Mouse (Mus musculus): Measurements from ENCODE around the gene Brd7. TPM values are rescaled to one million over a fixed set of nuclear protein-coding genes. Genes with fewer than 3 reads are reported as not detected.

Gene Brd7
- polyA plus RNA-seq, 1 experiment = 25.6 TPM

GRCm38 (mm10) chr8:88330816-88331215 lies 31.2 kb downstream of the Brd7 start:
- Histone ChIP-seq H3K4me1 (ENCODE audit: control insufficient read depth, insufficient read depth, low read length) (no peaks in the 10 kb centered on the region), H3K36me3 (ENCODE audit: control insufficient read depth, insufficient read depth, low read length) (peaks cover 8% of the 10 kb centered on the region), H3K27me3 (replicated peaks; ENCODE audit: control insufficient read depth, insufficient read depth, low read length) (no peaks in the 10 kb centered on the region), H3K27ac (ENCODE audit: insufficient read depth, low read depth, low read length) (no peak overlapping the region), H3K4me3 (ENCODE audit: insufficient read depth, low read depth, low read length) (no peak overlapping the region)
- no peak for DNase-seq
- TF ChIP-seq CTCF (conservative IDR thresholded peaks at IDR 0.05; ENCODE audit: insufficient read depth, insufficient read length, low read depth, low read length) (no peak), POLR2A (IDR thresholded peaks at IDR 0.05; ENCODE audit: low read depth, low read length) (no peak)
- WGBS = 100% methylated on average over 3 of the region's 3 CpGs

GRCm38 (mm10) chr8:88328689-88329088 lies 33.3 kb downstream of the Brd7 start:
- no peak overlapping the region for H3K27ac ChIP-seq (ENCODE audit: insufficient read depth, low read depth, low read length)
- no peak overlapping the region for H3K4me3 ChIP-seq (ENCODE audit: insufficient read depth, low read depth, low read length)
- no peak for DNase-seq
- 77% methylated on average over 6 of the region's 6 CpGs for WGBS
- no peaks in the 10 kb centered on the region for H3K4me1 ChIP-seq (ENCODE audit: control insufficient read depth, insufficient read depth, low read length)
- no peaks in the 10 kb centered on the region for H3K27me3 ChIP-seq (replicated peaks; ENCODE audit: control insufficient read depth, insufficient read depth, low read length)
- no peak for TF ChIP-seq CTCF (conservative IDR thresholded peaks at IDR 0.05; ENCODE audit: insufficient read depth, insufficient read length, low read depth, low read length)
- TF ChIP-seq POLR2A (IDR thresholded peaks at IDR 0.05; ENCODE audit: low read depth, low read length) = no peak
- H3K36me3 ChIP-seq (ENCODE audit: control insufficient read depth, insufficient read depth, low read length) = peaks cover 7% of the 10 kb centered on the region

- TF ChIP-seq CTCF (conservative IDR thresholded peaks at IDR 0.05; ENCODE audit: insufficient read depth, insufficient read length, low read depth, low read length) = no peak
- no peak for TF ChIP-seq POLR2A (IDR thresholded peaks at IDR 0.05; ENCODE audit: low read depth, low read length)
- DNase-seq = no peak
- Histone ChIP-seq H3K36me3 (ENCODE audit: control insufficient read depth, insufficient read depth, low read length) (peaks cover 4% of the 10 kb centered on the region; the same call in 1 of the 2 replicates), H3K27me3 (replicated peaks; ENCODE audit: control insufficient read depth, insufficient read depth, low read length) (no peaks in the 10 kb centered on the region), H3K27ac (ENCODE audit: insufficient read depth, low read depth, low read length) (no peak overlapping the region), H3K4me3 (ENCODE audit: insufficient read depth, low read depth, low read length) (no peak overlapping the region), H3K4me1 (ENCODE audit: control insufficient read depth, insufficient read depth, low read length) (no peaks in the 10 kb centered on the region)
- 95% methylated on average over 12 of the region's 12 CpGs for WGBS
Measured at GRCm38 (mm10) chr8:88326328-88326727, 35.7 kb downstream of the Brd7 start.

- H3K36me3 ChIP-seq (ENCODE audit: control insufficient read depth, insufficient read depth, low read length) = peaks cover 2% of the 10 kb centered on the region; the same call in 1 of the 2 replicates
Measured at GRCm38 (mm10) chr8:88325795-88326194, 36.2 kb downstream of the Brd7 start.

GRCm38 (mm10) chr8:88325251-88325650 lies 36.7 kb downstream of the Brd7 start:
- Histone ChIP-seq H3K36me3 (ENCODE audit: control insufficient read depth, insufficient read depth, low read length) (0 out of 2 replicates have a peak, but pooled peaks cover 2% of the 10 kb centered on the region), H3K27me3 (replicated peaks; ENCODE audit: control insufficient read depth, insufficient read depth, low read length) (no peaks in the 10 kb centered on the region), H3K4me3 (ENCODE audit: insufficient read depth, low read depth, low read length) (no peak overlapping the region), H3K27ac (ENCODE audit: insufficient read depth, low read depth, low read length) (no peak overlapping the region), H3K4me1 (ENCODE audit: control insufficient read depth, insufficient read depth, low read length) (no peaks in the 10 kb centered on the region)
- WGBS = 52% methylated on average over 5 of the region's 5 CpGs
- no peak for TF ChIP-seq CTCF (conservative IDR thresholded peaks at IDR 0.05; ENCODE audit: insufficient read depth, insufficient read length, low read depth, low read length)
- no peak for TF ChIP-seq POLR2A (IDR thresholded peaks at IDR 0.05; ENCODE audit: low read depth, low read length)
- DNase-seq = no peak

More at GRCm38 (mm10) chr8:88325795-88326194, 36.2 kb downstream of the Brd7 start:
- Histone ChIP-seq H3K4me3 (ENCODE audit: insufficient read depth, low read depth, low read length) (no peak overlapping the region), H3K27ac (ENCODE audit: insufficient read depth, low read depth, low read length) (no peak overlapping the region), H3K4me1 (ENCODE audit: control insufficient read depth, insufficient read depth, low read length) (no peaks in the 10 kb centered on the region), H3K27me3 (replicated peaks; ENCODE audit: control insufficient read depth, insufficient read depth, low read length) (no peaks in the 10 kb centered on the region)
- no peak for TF ChIP-seq POLR2A (IDR thresholded peaks at IDR 0.05; ENCODE audit: low read depth, low read length)
- no peak for TF ChIP-seq CTCF (conservative IDR thresholded peaks at IDR 0.05; ENCODE audit: insufficient read depth, insufficient read length, low read depth, low read length)
- WGBS = 92% methylated on average over 5 of the region's 5 CpGs
- DNase-seq = no peak

GRCm38 (mm10) chr8:88324760-88325159 lies 37.2 kb downstream of the Brd7 start:
- DNase-seq = no peak
- Histone ChIP-seq H3K4me1 (ENCODE audit: control insufficient read depth, insufficient read depth, low read length) (no peaks in the 10 kb centered on the region), H3K36me3 (ENCODE audit: control insufficient read depth, insufficient read depth, low read length) (0 out of 2 replicates have a peak, but pooled peaks cover 2% of the 10 kb centered on the region), H3K4me3 (ENCODE audit: insufficient read depth, low read depth, low read length) (no peak overlapping the region), H3K27ac (ENCODE audit: insufficient read depth, low read depth, low read length) (no peak overlapping the region), H3K27me3 (replicated peaks; ENCODE audit: control insufficient read depth, insufficient read depth, low read length) (no peaks in the 10 kb centered on the region)
- TF ChIP-seq POLR2A (IDR thresholded peaks at IDR 0.05; ENCODE audit: low read depth, low read length) (no peak), CTCF (conservative IDR thresholded peaks at IDR 0.05; ENCODE audit: insufficient read depth, insufficient read length, low read depth, low read length) (no peak)
- WGBS = 83% methylated on average over 11 of the region's 11 CpGs

- Histone ChIP-seq H3K27me3 (replicated peaks; ENCODE audit: control insufficient read depth, insufficient read depth, low read length) (no peaks in the 10 kb centered on the region), H3K27ac (ENCODE audit: insufficient read depth, low read depth, low read length) (no peak overlapping the region), H3K4me1 (ENCODE audit: control insufficient read depth, insufficient read depth, low read length) (no peaks in the 10 kb centered on the region), H3K4me3 (ENCODE audit: insufficient read depth, low read depth, low read length) (no peak overlapping the region), H3K36me3 (ENCODE audit: control insufficient read depth, insufficient read depth, low read length) (0 out of 2 replicates have a peak, but pooled peaks cover under 1% of the 10 kb centered on the region)
- no peak for DNase-seq
- TF ChIP-seq CTCF (conservative IDR thresholded peaks at IDR 0.05; ENCODE audit: insufficient read depth, insufficient read length, low read depth, low read length) (no peak), POLR2A (IDR thresholded peaks at IDR 0.05; ENCODE audit: low read depth, low read length) (no peak)
- 82% methylated on average over 5 of the region's 5 CpGs for WGBS
Measured at GRCm38 (mm10) chr8:88323523-88323922, 38.5 kb downstream of the Brd7 start.

Data from kidney, adult 2 months (tissue).